In genomic region chr1:25832260-25832659, GRCm38 (mm10) we compare ENCODE assay signal across 17 mouse cellular contexts. TPM values are rescaled to one million over a fixed set of nuclear protein-coding genes. Genes with fewer than 3 reads are reported as not detected.
DNase-seq lines count a peak whose midpoint lies in the region; ATAC-seq and TF ChIP-seq lines count a peak whose summit lies in the region.
"Had no signal": no experiment of that assay in that cellular context is flagged by ENCODE, and none has a peak within 500 bp of the region (broad histone marks: within the 10 kb centered on the region; RNA-seq: fewer than 3 reads in every experiment).

No protein-coding gene starts in this region.

- H3K9me3 ChIP-seq in hindbrain, embryonic 12.5 days (replicated peaks), result no peaks in the 10 kb centered on the region
- H3K9me3 ChIP-seq in hindbrain, embryonic 11.5 days (ENCODE audit: control insufficient read depth, low read length), result no peaks in the 10 kb centered on the region
- no peaks in the 10 kb centered on the region for H3K9me3 ChIP-seq in hindbrain, postnatal 0 days (ENCODE audit: low read length)
- no peaks in the 10 kb centered on the region for H3K9me3 ChIP-seq in neural tube, embryonic 13.5 days
- H3K9me3 ChIP-seq: embryonic facial prominence, embryonic 15.5 days; kidney, embryonic 15.5 days; liver, embryonic 13.5 days; stomach, embryonic 15.5 days had no signal

- H3K4me3 ChIP-seq in cerebellum, adult 2 months (replicated peaks; ENCODE audit: insufficient read depth, low read depth, low read length), result peak overlapping the region; percentile 36
- H3K4me3 ChIP-seq in hindbrain, embryonic 12.5 days, result no peak overlapping the region
- H3K4me3 ChIP-seq in hindbrain, embryonic 11.5 days (ENCODE audit: low read depth, low read length), result no peak overlapping the region
- peak overlapping the region; percentile 75 for H3K4me3 ChIP-seq in hindbrain, postnatal 0 days (ENCODE audit: low read length)
- peak overlapping the region; percentile 75 for H3K4me3 ChIP-seq in neural tube, embryonic 13.5 days
- H3K4me3 ChIP-seq: embryonic facial prominence, embryonic 15.5 days; kidney, embryonic 15.5 days; liver, embryonic 13.5 days; stomach, embryonic 15.5 days had no signal

- no peak for TF ChIP-seq POLR2A in cerebellum, adult 2 months (IDR thresholded peaks at IDR 0.05; ENCODE audit: borderline replicate concordance, insufficient read depth, low read length)

- WGBS in cerebellum, adult 2 months, result 20% methylated on average over 6 of the region's 6 CpGs
- 32% methylated on average over 6 of the region's 6 CpGs for whole genome bisulfite sequencing in hindbrain, embryonic 12.5 days
- WGBS in hindbrain, embryonic 11.5 days, result 38% methylated on average over 6 of the region's 6 CpGs
- WGBS in hindbrain, postnatal 0 days, result 22% methylated on average over 6 of the region's 6 CpGs
- WGBS in neural tube, embryonic 13.5 days, result 19% methylated on average over 6 of the region's 6 CpGs

- H3K4me2 ChIP-seq in hindbrain, embryonic 12.5 days (replicated peaks), result peak overlapping the region; percentile 64
- H3K4me2 ChIP-seq in hindbrain, embryonic 11.5 days (replicated peaks; ENCODE audit: low read depth, low read length), result no peak overlapping the region
- H3K4me2 ChIP-seq in hindbrain, postnatal 0 days (ENCODE audit: low read depth, low read length), result peak overlapping the region; percentile 57
- peak overlapping the region; percentile 68 for H3K4me2 ChIP-seq in neural tube, embryonic 13.5 days
- H3K4me2 ChIP-seq: embryonic facial prominence, embryonic 15.5 days; kidney, embryonic 15.5 days; liver, embryonic 13.5 days; stomach, embryonic 15.5 days had no signal

- H3K9ac ChIP-seq in hindbrain, embryonic 12.5 days, result no peak overlapping the region
- no peak overlapping the region for H3K9ac ChIP-seq in hindbrain, embryonic 11.5 days (ENCODE audit: low read depth, low read length)
- H3K9ac ChIP-seq in hindbrain, postnatal 0 days (replicated peaks; ENCODE audit: low read length), result peak overlapping the region; percentile 72; the same call in 1 of the 2 replicates
- H3K9ac ChIP-seq in neural tube, embryonic 13.5 days, result peak overlapping the region; percentile 82
- H3K9ac ChIP-seq: embryonic facial prominence, embryonic 15.5 days; kidney, embryonic 15.5 days; liver, embryonic 13.5 days; stomach, embryonic 15.5 days had no signal

- no peaks in the 10 kb centered on the region for H3K36me3 ChIP-seq in hindbrain, embryonic 12.5 days
- H3K36me3 ChIP-seq in hindbrain, embryonic 11.5 days (ENCODE audit: control insufficient read depth, insufficient read depth, low read length), result no peaks in the 10 kb centered on the region
- no peaks in the 10 kb centered on the region for H3K36me3 ChIP-seq in hindbrain, postnatal 0 days (ENCODE audit: insufficient read depth, low read length)
- H3K36me3 ChIP-seq in neural tube, embryonic 13.5 days, result no peaks in the 10 kb centered on the region
- H3K36me3 ChIP-seq: embryonic facial prominence, embryonic 15.5 days; kidney, embryonic 15.5 days; liver, embryonic 13.5 days; stomach, embryonic 15.5 days had no signal

- H3K4me1 ChIP-seq in cerebellum, adult 2 months (ENCODE audit: control insufficient read depth, insufficient read depth, low read length), result no peaks in the 10 kb centered on the region; the same call in 1 of the 2 replicates
- peaks cover 23% of the 10 kb centered on the region for H3K4me1 ChIP-seq in hindbrain, embryonic 12.5 days
- H3K4me1 ChIP-seq in hindbrain, embryonic 11.5 days (replicated peaks; ENCODE audit: control insufficient read depth, insufficient read depth, low read length), result 0 out of 2 replicates have a peak, but pooled peaks cover 2% of the 10 kb centered on the region
- no peaks in the 10 kb centered on the region for H3K4me1 ChIP-seq in hindbrain, postnatal 0 days (ENCODE audit: insufficient read depth, low read length)
- peaks cover 36% of the 10 kb centered on the region for H3K4me1 ChIP-seq in neural tube, embryonic 13.5 days (replicated peaks)
- H3K4me1 ChIP-seq: liver, embryonic 13.5 days; stomach, embryonic 15.5 days had no signal

- H3K27ac ChIP-seq in cerebellum, adult 2 months (ENCODE audit: insufficient read depth, low read length), result no peak overlapping the region
- no peak overlapping the region for H3K27ac ChIP-seq in hindbrain, embryonic 12.5 days
- no peak overlapping the region for H3K27ac ChIP-seq in hindbrain, embryonic 11.5 days (ENCODE audit: low read depth, low read length)
- peak overlapping the region; percentile 87 for H3K27ac ChIP-seq in hindbrain, postnatal 0 days
- peak overlapping the region; percentile 14; the same call in 1 of the 2 replicates for H3K27ac ChIP-seq in neural tube, embryonic 13.5 days (replicated peaks)
- H3K27ac ChIP-seq: embryonic facial prominence, embryonic 15.5 days; kidney, embryonic 15.5 days; liver, embryonic 13.5 days; stomach, embryonic 15.5 days had no signal

- no peak for DNase-seq in cerebellum, adult 2 months
- no peak for DNase-seq in cerebellum, adult 18-20 months
- DNase-seq in hindbrain, embryonic 11.5 days (ENCODE audit: low spot score), result no peak
- DNase-seq in hindbrain, postnatal 0 days (ENCODE audit: low spot score), result no peak
- no peak for DNase-seq in right cerebral cortex, postnatal 10 days (ENCODE audit: low spot score in 2 of 2)
- no peak for DNase-seq in right cerebral cortex, postnatal 14 days
- DNase-seq: liver, embryonic 13.5 days; thymus, postnatal 14 days had no signal

- ATAC-seq in hindbrain, embryonic 12.5 days (ENCODE audit: low FRiP score), result no peak
- ATAC-seq in hindbrain, embryonic 11.5 days (ENCODE audit: low FRiP score), result no peak
- ATAC-seq in hindbrain, postnatal 0 days, result no peak
- no peak for ATAC-seq in neural tube, embryonic 13.5 days (ENCODE audit: low read depth)
- ATAC-seq: lung, postnatal 0 days had no signal

- no peak for TF ChIP-seq CTCF in cerebellum, adult 2 months (IDR thresholded peaks at IDR 0.05; ENCODE audit: borderline replicate concordance, insufficient read depth, low read depth, low read length)
- TF ChIP-seq CTCF in hindbrain, postnatal 0 days (IDR thresholded peaks at IDR 0.05; ENCODE audit: low read depth), result no peak

- H3K27me3 ChIP-seq in cerebellum, adult 2 months (ENCODE audit: control insufficient read depth, insufficient read depth, low read length), result no peaks in the 10 kb centered on the region
- H3K27me3 ChIP-seq in hindbrain, embryonic 12.5 days, result no peaks in the 10 kb centered on the region
- no peaks in the 10 kb centered on the region for H3K27me3 ChIP-seq in hindbrain, embryonic 11.5 days (ENCODE audit: control insufficient read depth, insufficient read depth, low read length)
- H3K27me3 ChIP-seq in hindbrain, postnatal 0 days (ENCODE audit: insufficient read depth, low read length), result no peaks in the 10 kb centered on the region
- no peaks in the 10 kb centered on the region for H3K27me3 ChIP-seq in neural tube, embryonic 13.5 days
- H3K27me3 ChIP-seq: CH12.LX had no signal

RNA-seq across cellular contexts. Expression of gene Adgrb3, which starts 2.8 kb away (rescaled TPM):
- 54.7 and 57.0 TPM in 2 replicates for polyA plus RNA-seq in cerebellum, adult 2 months (2012; rRNA removed)
- 22.4 and 24.1 TPM in 2 replicates for polyA plus RNA-seq in hindbrain, embryonic 12.5 days (2016; fragmentation: Nextera tagmentation; extraction: Ambion mirVana)
- polyA plus RNA-seq in hindbrain, embryonic 11.5 days (2014; fragmentation: Nextera tagmentation; extraction: Ambion mirVana), result 12.7 and 14.8 TPM in 2 replicates
- total RNA-seq in hindbrain, postnatal 0 days (2014; rRNA removed), result 74.6 and 79.2 TPM in 2 replicates
- polyA plus RNA-seq in hindbrain, postnatal 0 days (2015; fragmentation: Nextera tagmentation; extraction: Ambion mirVana), result 44.7 and 46.5 TPM in 2 replicates
- polyA plus RNA-seq in neural tube, embryonic 13.5 days (2015; fragmentation: Nextera tagmentation; extraction: Ambion mirVana), result 34.0 and 35.3 TPM in 2 replicates
- total RNA-seq: CH12.LX; common myeloid progenitor, adult 5-6 weeks had no signal
- polyA plus RNA-seq: gonadal fat pad, adult 2 months had no signal

Comparison
In these comparisons a context has a peak if more than half of its experiments do, and no peak if none do; other contexts are left out.
1. H3K27ac ChIP-seq: peak in hindbrain, postnatal 0 days (single experiment) and neural tube, embryonic 13.5 days (single experiment); none in cerebellum, adult 2 months (single experiment), hindbrain, embryonic 12.5 days (single experiment) and hindbrain, embryonic 11.5 days (single experiment).
2. H3K4me3 ChIP-seq: peak in cerebellum, adult 2 months (single experiment), hindbrain, postnatal 0 days (single experiment) and neural tube, embryonic 13.5 days (single experiment); none in hindbrain, embryonic 12.5 days (single experiment) and hindbrain, embryonic 11.5 days (single experiment).
3. H3K9ac ChIP-seq: peak in hindbrain, postnatal 0 days (single experiment) and neural tube, embryonic 13.5 days (single experiment); none in hindbrain, embryonic 12.5 days (single experiment) and hindbrain, embryonic 11.5 days (single experiment).